Mouse (Mus musculus) central nervous system, embryonic 18 days (tissue): ENCODE measurements around the gene Slc13a3. TPM values are rescaled to one million over a fixed set of nuclear protein-coding genes. Genes with fewer than 3 reads are reported as not detected.

Experiments used
- polyA plus RNA-seq: library from polyadenylated mRNA; depleted of rRNA; stranded (reverse); fragments of >200 nt; gene quantifications from 2 replicates; pipeline ENCODE4 v1.2.3, GENCODE M21; 2012; rRNA removed

Gene Slc13a3
- 5.4 and 6.9 TPM in 2 replicates for polyA plus RNA-seq

DNA sequence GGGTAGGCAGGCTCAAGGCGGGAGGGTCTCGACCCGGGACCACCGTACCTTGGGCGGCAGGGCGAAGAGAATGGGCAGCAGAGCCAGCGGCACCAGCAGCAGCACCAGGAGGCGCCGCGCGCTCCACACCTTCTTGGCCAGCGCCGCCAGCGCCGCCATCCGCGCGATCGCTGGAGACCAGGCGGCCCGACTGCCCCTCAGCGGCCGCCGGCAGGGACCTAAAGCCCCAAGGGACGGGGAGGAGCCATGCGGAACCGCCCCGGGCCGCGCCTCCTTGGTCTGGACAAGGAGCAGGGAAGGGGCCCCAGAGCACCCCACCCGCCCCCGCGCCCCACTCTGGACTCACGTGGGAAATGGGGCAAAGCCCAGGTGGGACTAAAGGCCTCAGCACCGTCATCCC lies at the start of gene Slc13a3:
TSS of gene Slc13a3 (minus strand) at position 228 of the 400 bp plus-strand sequence.

GRCm38 (mm10) chr2:165503259-165504203 lies 30.5 kb upstream of the Slc13a3 start, which contains the start of gene Slc2a10:
Gene Slc2a10 (plus strand): TSS chr2:165503787.

GRCm38 (mm10) chr2:165492648-165493553 lies 19.9 kb upstream of the Slc13a3 start, which contains the start of gene Trp53rka:
Gene Trp53rka (minus strand): TSS chr2:165493324.

GRCm38 (mm10) chr2:165387844-165388495 lies 85.1 kb downstream of the Slc13a3 start, which contains the start of gene Zfp334:
Gene Zfp334 (minus strand): TSS chr2:165388259.

DNA sequence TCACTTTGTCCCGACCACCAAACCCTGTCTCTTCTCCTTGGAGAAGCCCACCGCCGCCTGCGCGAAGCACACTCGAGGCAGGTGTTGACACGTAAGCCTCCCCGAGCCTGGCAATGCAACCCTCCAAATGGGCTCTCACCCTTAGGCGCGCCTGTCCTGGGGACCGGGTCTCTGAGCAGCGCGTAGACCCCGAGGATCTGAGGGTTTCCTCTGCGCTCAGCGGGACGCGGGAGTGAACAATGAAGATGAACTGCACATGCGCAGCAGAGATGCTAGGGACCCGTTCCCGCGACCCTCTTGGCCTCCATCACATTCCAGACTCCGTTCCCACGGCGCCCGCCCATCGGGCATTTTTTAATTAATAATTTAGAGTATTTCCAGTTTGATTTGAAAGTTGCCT lies 104.5 kb downstream of the Slc13a3 start, which contains the start of gene Zfp663:
TSS of gene Zfp663 (minus strand) at position 234 of the 400 bp plus-strand sequence.

Other genes with a start within 250 kb of the Slc13a3 start
- gene Cdh22, start 238.4 kb downstream of the Slc13a3 start, polyA plus RNA-seq: 11.9 and 12.2 TPM in 2 replicates
- 54.2 and 56.0 TPM in 2 replicates for gene Slc35c2, start 185.4 kb downstream of the Slc13a3 start, polyA plus RNA-seq
- 106 and 108 TPM in 2 replicates for gene Elmo2, start 146.8 kb downstream of the Slc13a3 start, polyA plus RNA-seq
- gene Zfp663, start 104.5 kb downstream of the Slc13a3 start, polyA plus RNA-seq: 4.9 and 5.1 TPM in 2 replicates
- 12.4 and 12.9 TPM in 2 replicates for gene Zfp334, start 85.0 kb downstream of the Slc13a3 start, polyA plus RNA-seq
- gene Ocstamp, start 72.8 kb downstream of the Slc13a3 start, polyA plus RNA-seq: 0.03 and 0.20 TPM in 2 replicates
- 35.6 and 38.5 TPM in 2 replicates for gene Trp53rka, start 20.1 kb upstream of the Slc13a3 start, polyA plus RNA-seq
- gene Slc2a10, start 30.6 kb upstream of the Slc13a3 start, polyA plus RNA-seq: 1.5 and 1.7 TPM in 2 replicates
- gene Eya2, start 121.8 kb upstream of the Slc13a3 start, polyA plus RNA-seq: 7.8 and 10.0 TPM in 2 replicates